Mouse (Mus musculus): ENCODE measurements around the gene Clasp1. TPM values are rescaled to one million over a fixed set of nuclear protein-coding genes. Genes with fewer than 3 reads are reported as not detected.
A peak's percentile ranks its signal among the peaks of the same experiment; 100 is the strongest.

Clasp1 gene
- polyA plus RNA-seq, 1 experiment from 2014 or later, result 146 TPM

GRCm38 (mm10) chr1:118622857-118623256, 234.0 kb downstream of the Clasp1 start:
- Histone ChIP-seq H3K27ac (no peak overlapping the region), H3K4me2 (replicated peaks) (no peak overlapping the region), H3K4me3 (replicated peaks) (no peak overlapping the region), H3K27me3 (peaks cover 21% of the 10 kb centered on the region), H3K36me3 (no peaks in the 10 kb centered on the region), H3K9me3 (no peaks in the 10 kb centered on the region), H3K4me1 (replicated peaks) (peaks cover 6% of the 10 kb centered on the region), H3K9ac (replicated peaks) (no peak overlapping the region)
- WGBS, result 63% methylated on average over 3 of the region's 3 CpGs
- no peak for ATAC-seq

- no peak overlapping the region for H3K9ac ChIP-seq (replicated peaks)
- no peak overlapping the region for H3K4me2 ChIP-seq (replicated peaks)
- H3K4me3 ChIP-seq (replicated peaks), result no peak overlapping the region
- no peak overlapping the region for H3K27ac ChIP-seq
- no peaks in the 10 kb centered on the region for H3K9me3 ChIP-seq
- ATAC-seq, result no peak
- whole genome bisulfite sequencing, result 21% methylated on average over 6 of the region's 6 CpGs
- no peaks in the 10 kb centered on the region for H3K36me3 ChIP-seq
- H3K27me3 ChIP-seq, result peaks cover 39% of the 10 kb centered on the region
- H3K4me1 ChIP-seq (replicated peaks), result peaks cover 13% of the 10 kb centered on the region
These were observed 236.6 kb downstream of the Clasp1 start for GRCm38 (mm10) chr1:118625461-118625860.

DNA sequence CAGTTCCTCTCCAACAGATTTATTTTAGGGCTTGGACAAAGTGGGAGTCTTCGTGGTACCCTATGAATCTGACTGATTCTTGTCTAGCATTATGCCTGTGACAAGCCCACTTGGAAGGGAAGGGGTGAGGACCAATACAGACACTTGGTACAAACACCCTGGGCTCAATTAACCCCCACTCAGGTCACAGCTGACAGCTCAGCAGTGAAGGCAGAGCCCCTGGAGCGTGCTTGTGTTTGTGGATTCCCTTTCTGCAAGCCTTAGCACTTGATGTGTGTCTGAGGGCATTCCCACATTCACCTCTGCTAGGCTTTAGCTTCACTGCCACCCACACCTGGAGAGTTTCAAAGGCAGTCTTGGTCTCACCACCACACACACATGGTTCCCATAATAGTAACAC, 237.1 kb downstream of the Clasp1 start:
- H3K4me3 ChIP-seq (replicated peaks), result no peak overlapping the region
- H3K36me3 ChIP-seq, result no peaks in the 10 kb centered on the region
- no peak for ATAC-seq
- no peak overlapping the region for H3K9ac ChIP-seq (replicated peaks)
- H3K4me1 ChIP-seq (replicated peaks), result peaks cover 13% of the 10 kb centered on the region
- 42% methylated on average over 2 of the region's 2 CpGs for WGBS
- peaks cover 39% of the 10 kb centered on the region for H3K27me3 ChIP-seq
- no peaks in the 10 kb centered on the region for H3K9me3 ChIP-seq
- no peak overlapping the region for H3K4me2 ChIP-seq (replicated peaks)
- H3K27ac ChIP-seq, result no peak overlapping the region

- no peak for ATAC-seq
- Histone ChIP-seq H3K4me1 (replicated peaks) (peaks cover 13% of the 10 kb centered on the region), H3K4me2 (replicated peaks) (no peak overlapping the region), H3K9ac (replicated peaks) (no peak overlapping the region), H3K9me3 (no peaks in the 10 kb centered on the region), H3K27me3 (peaks cover 39% of the 10 kb centered on the region), H3K27ac (no peak overlapping the region), H3K36me3 (no peaks in the 10 kb centered on the region), H3K4me3 (replicated peaks) (no peak overlapping the region)
- WGBS, result 87% methylated on average over 2 of the region's 2 CpGs
These were observed 237.6 kb downstream of the Clasp1 start for GRCm38 (mm10) chr1:118626452-118626851.

- no peaks in the 10 kb centered on the region for H3K9me3 ChIP-seq
- H3K4me2 ChIP-seq (replicated peaks), result peak within 1 kb of the TSS; percentile 93
- no peak within 1 kb of the TSS for H3K27ac ChIP-seq
- no peaks in the 10 kb centered on the region for H3K36me3 ChIP-seq
- H3K27me3 ChIP-seq, result peaks cover 39% of the 10 kb centered on the region
- under 1% methylated on average over 46 of the region's 48 CpGs for WGBS
- peak; percentile 87 for ATAC-seq
- peak within 1 kb of the TSS; percentile 56 for H3K9ac ChIP-seq (replicated peaks)
- H3K4me3 ChIP-seq (replicated peaks), result peak within 1 kb of the TSS; percentile 51
- H3K4me1 ChIP-seq (replicated peaks), result peaks cover 13% of the 10 kb centered on the region
These were observed 239.1 kb downstream of the Clasp1 start, which contains the start of gene Tfcp2l1 for GRCm38 (mm10) chr1:118627781-118628464. TSS of gene Tfcp2l1 (plus strand) at chr1:118627945.

DNA sequence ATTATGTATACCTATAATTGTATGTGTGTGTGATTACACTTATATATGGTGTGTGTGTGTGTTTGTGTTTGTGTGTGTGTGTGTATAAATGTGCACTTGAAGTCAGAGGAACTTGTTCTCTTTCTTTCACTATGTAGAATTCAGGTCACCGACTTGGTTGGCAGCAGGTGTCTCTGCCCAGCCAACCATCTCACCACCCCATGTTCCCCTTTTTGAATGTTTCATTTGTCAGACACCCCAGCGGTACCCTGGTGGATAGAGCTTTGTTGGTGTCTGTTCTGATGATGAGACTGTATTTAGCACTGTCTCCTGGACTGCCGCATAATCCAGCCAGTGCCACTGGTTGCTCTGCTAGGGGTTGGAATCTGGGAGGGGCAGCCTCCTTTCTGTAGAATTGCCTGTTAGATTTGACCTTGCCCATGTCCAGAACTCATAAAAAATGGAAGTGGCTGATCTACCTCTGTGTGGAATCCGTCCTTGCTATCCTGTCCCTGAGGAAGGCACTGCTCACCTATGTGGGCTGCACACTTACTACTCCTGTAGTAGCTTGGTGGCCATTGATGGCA, 244.6 kb downstream of the Clasp1 start:
- no peak overlapping the region for H3K9ac ChIP-seq (replicated peaks)
- peaks cover 11% of the 10 kb centered on the region; the same call in 1 of the 2 replicates for H3K27me3 ChIP-seq
- WGBS, result 86% methylated on average over 4 of the region's 4 CpGs
- H3K4me2 ChIP-seq (replicated peaks), result no peak overlapping the region
- ATAC-seq, result no peak
- H3K4me3 ChIP-seq (replicated peaks), result no peak overlapping the region
- no peaks in the 10 kb centered on the region for H3K9me3 ChIP-seq
- 0 out of 2 replicates have a peak, but pooled peaks cover under 1% of the 10 kb centered on the region for H3K4me1 ChIP-seq (replicated peaks)
- no peaks in the 10 kb centered on the region for H3K36me3 ChIP-seq
- H3K27ac ChIP-seq, result no peak overlapping the region

- WGBS, result 81% methylated on average over 2 of the region's 2 CpGs
- no peak overlapping the region for H3K4me3 ChIP-seq (replicated peaks)
- H3K9ac ChIP-seq (replicated peaks), result no peak overlapping the region
- H3K27ac ChIP-seq, result no peak overlapping the region
- H3K27me3 ChIP-seq, result no peaks in the 10 kb centered on the region
- no peak overlapping the region for H3K4me2 ChIP-seq (replicated peaks)
- H3K9me3 ChIP-seq, result no peaks in the 10 kb centered on the region
- H3K36me3 ChIP-seq, result no peaks in the 10 kb centered on the region
- ATAC-seq, result no peak
- no peaks in the 10 kb centered on the region for H3K4me1 ChIP-seq (replicated peaks)
These were observed 253.6 kb downstream of the Clasp1 start for GRCm38 (mm10) chr1:118642296-118642999.

GRCm38 (mm10) chr1:118643138-118643979, 254.5 kb downstream of the Clasp1 start:
- no peaks in the 10 kb centered on the region for H3K27me3 ChIP-seq
- ATAC-seq, result no peak
- H3K27ac ChIP-seq, result no peak overlapping the region
- no peak overlapping the region for H3K9ac ChIP-seq (replicated peaks)
- H3K4me3 ChIP-seq (replicated peaks), result no peak overlapping the region
- H3K9me3 ChIP-seq, result no peaks in the 10 kb centered on the region
- WGBS, result 61% methylated on average over 9 of the region's 9 CpGs
- H3K4me2 ChIP-seq (replicated peaks), result no peak overlapping the region
- H3K4me1 ChIP-seq (replicated peaks), result no peaks in the 10 kb centered on the region
- no peaks in the 10 kb centered on the region for H3K36me3 ChIP-seq

- no peak for ATAC-seq
- no peak overlapping the region for H3K4me3 ChIP-seq (replicated peaks)
- no peak overlapping the region for H3K27ac ChIP-seq
- no peaks in the 10 kb centered on the region for H3K9me3 ChIP-seq
- H3K9ac ChIP-seq (replicated peaks), result no peak overlapping the region
- no peak overlapping the region for H3K4me2 ChIP-seq (replicated peaks)
- WGBS, result 58% methylated on average over 4 of the region's 4 CpGs
- no peaks in the 10 kb centered on the region for H3K27me3 ChIP-seq
- H3K36me3 ChIP-seq, result no peaks in the 10 kb centered on the region
- H3K4me1 ChIP-seq (replicated peaks), result no peaks in the 10 kb centered on the region
These were observed 256.8 kb downstream of the Clasp1 start for GRCm38 (mm10) chr1:118645701-118646100.

DNA sequence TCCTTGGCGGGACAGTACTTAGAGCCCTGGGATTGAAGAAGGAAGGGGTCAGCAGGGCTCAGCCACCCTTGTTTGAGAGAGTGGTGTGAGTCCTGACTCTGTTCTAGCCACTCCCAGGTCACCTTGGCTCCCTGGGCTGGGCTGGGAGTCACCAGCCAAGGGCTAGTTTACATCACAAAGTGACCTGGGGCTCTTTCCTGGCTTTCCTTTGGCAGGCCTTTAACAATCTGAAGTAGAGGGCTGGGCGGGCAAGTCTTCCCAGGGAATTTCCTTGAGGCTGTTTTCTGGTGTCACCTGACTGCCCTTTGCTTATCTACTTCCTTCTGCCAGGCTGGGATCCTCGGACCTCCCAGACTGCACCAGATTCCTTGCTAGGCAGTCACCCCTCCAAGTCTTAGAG, 259.2 kb downstream of the Clasp1 start:
- WGBS, result 36% methylated on average over 3 of the region's 3 CpGs
- no peaks in the 10 kb centered on the region for H3K9me3 ChIP-seq
- no peaks in the 10 kb centered on the region for H3K4me1 ChIP-seq (replicated peaks)
- no peak overlapping the region for H3K4me2 ChIP-seq (replicated peaks)
- ATAC-seq, result no peak
- no peak overlapping the region for H3K9ac ChIP-seq (replicated peaks)
- no peak overlapping the region for H3K27ac ChIP-seq
- H3K4me3 ChIP-seq (replicated peaks), result no peak overlapping the region
- H3K27me3 ChIP-seq, result no peaks in the 10 kb centered on the region
- H3K36me3 ChIP-seq, result no peaks in the 10 kb centered on the region

DNA sequence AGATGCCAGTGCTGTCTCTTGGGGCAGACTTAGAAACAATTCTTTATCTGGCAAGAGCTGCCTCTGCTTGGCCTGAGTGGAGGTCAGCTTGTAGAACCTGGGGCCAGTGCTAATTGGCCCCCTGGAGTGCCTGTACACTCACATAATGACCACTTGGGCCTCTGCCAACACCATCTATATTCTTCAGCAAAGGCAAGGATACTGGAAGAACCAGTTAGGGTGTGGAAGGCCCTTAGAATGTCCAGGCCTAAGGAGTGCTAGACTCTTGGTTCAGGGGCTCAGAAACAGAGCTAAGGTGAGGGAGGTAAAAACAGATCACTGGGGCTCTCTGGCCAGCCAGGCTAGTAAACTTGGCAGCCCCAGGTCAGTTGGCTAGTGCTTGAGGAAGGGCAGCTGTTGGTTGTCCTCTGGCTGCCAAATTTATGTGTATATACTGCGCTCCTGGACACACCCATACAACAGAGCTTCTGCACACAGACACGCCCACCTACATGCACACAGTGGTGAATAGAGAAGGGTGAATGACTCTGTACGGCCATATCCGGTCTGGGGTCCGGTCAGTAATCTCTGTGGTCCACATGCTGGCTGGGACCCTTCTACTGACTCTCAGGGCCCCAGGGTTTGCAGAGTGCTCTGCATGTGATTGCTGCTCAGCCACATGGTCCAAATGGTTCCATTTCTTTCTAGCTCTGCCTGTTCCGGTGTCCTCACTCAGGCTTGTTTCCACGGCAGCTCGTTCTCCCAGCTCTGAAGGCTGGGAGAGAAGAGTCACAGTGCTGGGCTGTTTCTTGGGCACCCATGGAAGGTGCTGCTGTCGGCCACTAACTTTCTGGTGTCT, 261.3 kb downstream of the Clasp1 start:
- no peaks in the 10 kb centered on the region for H3K9me3 ChIP-seq
- H3K27me3 ChIP-seq, result no peaks in the 10 kb centered on the region
- no peaks in the 10 kb centered on the region for H3K36me3 ChIP-seq
- H3K4me2 ChIP-seq (replicated peaks), result no peak overlapping the region
- H3K4me1 ChIP-seq (replicated peaks), result no peaks in the 10 kb centered on the region
- no peak overlapping the region for H3K9ac ChIP-seq (replicated peaks)
- ATAC-seq, result 0 out of 2 replicates have a peak, but pooled peaks have one; percentile 56
- no peak overlapping the region for H3K27ac ChIP-seq
- no peak overlapping the region for H3K4me3 ChIP-seq (replicated peaks)
- WGBS, result 77% methylated on average over 9 of the region's 9 CpGs
